Comparison of ENCODE assay signal across 8 mouse cellular contexts in the genomic region with DNA sequence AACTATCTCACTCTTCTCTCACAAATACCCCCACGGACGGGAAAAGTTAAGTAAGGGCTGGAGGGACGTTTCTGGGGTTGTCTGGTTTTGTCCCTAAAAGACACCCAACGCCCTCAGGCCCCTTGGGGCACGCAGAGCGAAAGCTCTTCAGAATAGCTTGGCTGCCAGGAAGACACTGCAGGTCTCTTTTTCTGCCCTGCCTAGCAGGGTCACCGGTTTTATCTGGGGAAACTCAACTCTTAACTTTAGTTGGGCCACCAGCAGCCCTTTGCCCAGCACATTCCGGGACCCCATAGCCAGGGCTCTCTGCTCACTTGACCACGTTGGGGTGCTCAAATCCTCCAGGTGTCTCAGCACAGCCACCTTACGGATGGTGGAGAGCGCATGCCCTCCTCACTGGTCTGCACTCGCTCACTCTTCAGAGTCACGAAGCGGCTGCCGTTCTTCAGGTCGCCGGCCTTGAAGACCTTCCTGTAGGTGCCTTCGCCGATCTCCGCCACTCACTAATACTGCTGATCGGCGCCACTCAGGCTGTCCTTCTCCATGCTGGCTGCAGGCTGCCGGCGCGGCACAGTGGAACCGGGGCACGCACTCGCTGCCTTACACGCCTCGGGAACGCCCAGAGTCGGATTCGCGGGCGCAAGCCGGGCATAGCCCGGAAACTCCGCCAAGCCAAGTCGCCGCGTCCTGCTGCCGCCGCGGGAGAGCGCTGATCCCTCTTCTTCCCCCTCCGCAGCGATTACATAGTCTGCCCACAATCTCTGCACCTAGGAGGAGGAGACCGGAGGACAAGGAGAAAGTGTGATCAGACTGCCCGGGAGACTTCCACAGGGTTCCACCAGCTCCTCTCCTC.
DNase-seq lines count a peak whose midpoint lies in the region; ATAC-seq lines count a peak whose summit lies in the region.

No protein-coding gene starts in this region.

- H3K4me2 ChIP-seq in limb, embryonic 11.5 days (ENCODE audit: low read depth, severe bottlenecking) = peak overlapping the region; percentile 87
- peak overlapping the region; percentile 92 for H3K4me2 ChIP-seq in midbrain, embryonic 13.5 days (replicated peaks)

- no peaks in the 10 kb centered on the region for H3K36me3 ChIP-seq in erythroblast, embryonic 14.5 days (ENCODE audit: control insufficient read depth)
- no peaks in the 10 kb centered on the region for H3K36me3 ChIP-seq in embryonic facial prominence, embryonic 10.5 days (replicated peaks)
- no peaks in the 10 kb centered on the region for H3K36me3 ChIP-seq in hindbrain, embryonic 10.5 days
- no peaks in the 10 kb centered on the region for H3K36me3 ChIP-seq in limb, embryonic 11.5 days (ENCODE audit: control insufficient read depth, insufficient read depth, low read length)
- H3K36me3 ChIP-seq in midbrain, embryonic 13.5 days = no peaks in the 10 kb centered on the region

- peaks cover 3% of the 10 kb centered on the region; the same call in 1 of the 2 replicates for H3K9me3 ChIP-seq in erythroblast, embryonic 14.5 days (ENCODE audit: control insufficient read depth, low read length)
- peaks cover 4% of the 10 kb centered on the region; the same call in 1 of the 2 replicates for H3K9me3 ChIP-seq in embryonic facial prominence, embryonic 10.5 days
- peaks cover 8% of the 10 kb centered on the region for H3K9me3 ChIP-seq in hindbrain, embryonic 10.5 days
- H3K9me3 ChIP-seq in limb, embryonic 11.5 days (ENCODE audit: control insufficient read depth, low read length) = 0 out of 2 replicates have a peak, but pooled peaks cover 3% of the 10 kb centered on the region
- no peaks in the 10 kb centered on the region for H3K9me3 ChIP-seq in midbrain, embryonic 13.5 days

- 6% methylated on average over 49 of the region's 49 CpGs for WGBS in embryonic facial prominence, embryonic 10.5 days
- 8% methylated on average over 49 of the region's 49 CpGs for WGBS in hindbrain, embryonic 10.5 days
- 8% methylated on average over 44 of the region's 49 CpGs for WGBS in limb, embryonic 11.5 days
- WGBS in midbrain, embryonic 13.5 days = 7% methylated on average over 49 of the region's 49 CpGs

- H3K4me3 ChIP-seq in erythroblast, embryonic 14.5 days (replicated peaks) = peak overlapping the region; percentile 6
- peak overlapping the region; percentile 72 for H3K4me3 ChIP-seq in embryonic facial prominence, embryonic 10.5 days
- H3K4me3 ChIP-seq in hindbrain, embryonic 10.5 days = peak overlapping the region; percentile 64
- H3K4me3 ChIP-seq in limb, embryonic 11.5 days (ENCODE audit: low read depth, low read length) = peak overlapping the region; percentile 43
- peak overlapping the region; percentile 49 for H3K4me3 ChIP-seq in midbrain, embryonic 13.5 days (replicated peaks)

- peak overlapping the region; percentile 43; the same call in 1 of the 2 replicates for H3K9ac ChIP-seq in limb, embryonic 11.5 days (ENCODE audit: low read length)
- H3K9ac ChIP-seq in midbrain, embryonic 13.5 days (replicated peaks) = peak overlapping the region; percentile 68

- no peaks in the 10 kb centered on the region for H3K4me1 ChIP-seq in erythroblast, embryonic 14.5 days (ENCODE audit: control insufficient read depth)
- H3K4me1 ChIP-seq in embryonic facial prominence, embryonic 10.5 days = peaks cover 26% of the 10 kb centered on the region
- peaks cover 27% of the 10 kb centered on the region for H3K4me1 ChIP-seq in hindbrain, embryonic 10.5 days (replicated peaks)
- H3K4me1 ChIP-seq in limb, embryonic 11.5 days (ENCODE audit: control insufficient read depth, insufficient read depth, low read length) = peaks cover 5% of the 10 kb centered on the region; the same call in 1 of the 2 replicates
- peaks cover 26% of the 10 kb centered on the region for H3K4me1 ChIP-seq in midbrain, embryonic 13.5 days (replicated peaks)

- peaks cover 42% of the 10 kb centered on the region for H3K27me3 ChIP-seq in erythroblast, embryonic 14.5 days (ENCODE audit: control insufficient read depth)
- H3K27me3 ChIP-seq in embryonic facial prominence, embryonic 10.5 days (replicated peaks; ENCODE audit: low read depth, poor library complexity, severe bottlenecking) = peaks cover 52% of the 10 kb centered on the region
- H3K27me3 ChIP-seq in hindbrain, embryonic 10.5 days (ENCODE audit: insufficient read depth, poor library complexity, severe bottlenecking) = peaks cover 47% of the 10 kb centered on the region
- peaks cover 16% of the 10 kb centered on the region for H3K27me3 ChIP-seq in limb, embryonic 11.5 days (ENCODE audit: control insufficient read depth, insufficient read depth, low read length)
- H3K27me3 ChIP-seq in midbrain, embryonic 13.5 days = peaks cover 46% of the 10 kb centered on the region

- peak; percentile 56 for DNase-seq in R1 (ENCODE audit: low read depth, low spot score)
- peak; percentile 69 for DNase-seq in embryonic facial prominence, embryonic 10.5 days (ENCODE audit: low spot score)
- peak; percentile 68 for DNase-seq in hindbrain, embryonic 10.5 days (ENCODE audit: low spot score)
- DNase-seq in limb, embryonic 11.5 days (ENCODE audit: low spot score) = peak; percentile 69
- peak; percentile 7 to 23 for DNase-seq in thymus, postnatal 10 days (ENCODE audit: low spot score in 2 of 2)

- peak overlapping the region; percentile 24; the same call in 1 of the 2 replicates for H3K27ac ChIP-seq in embryonic facial prominence, embryonic 10.5 days (replicated peaks)
- no peak overlapping the region for H3K27ac ChIP-seq in hindbrain, embryonic 10.5 days
- H3K27ac ChIP-seq in limb, embryonic 11.5 days (replicated peaks; ENCODE audit: low read depth, low read length) = no peak overlapping the region
- no peak overlapping the region for H3K27ac ChIP-seq in midbrain, embryonic 13.5 days

- no peak for ATAC-seq in erythroblast, adult 5-6 weeks (replicated peaks; ENCODE audit: low FRiP score, poor library complexity, severe bottlenecking)
- ATAC-seq in limb, embryonic 11.5 days (ENCODE audit: insufficient number of reproducible peaks, low FRiP score, low TSS enrichment, low read depth) = peak; percentile 53; the same call in 1 of the 2 replicates
- peak; percentile 68 for ATAC-seq in midbrain, embryonic 13.5 days

Comparison
In these comparisons a context has a peak if more than half of its experiments do, and no peak if none do; other contexts are left out.
1. H3K4me3 ChIP-seq: peak in every context shown above with its lines; median percentile 72 in embryonic facial prominence, embryonic 10.5 days; 64 in hindbrain, embryonic 10.5 days; 49 in midbrain, embryonic 13.5 days; 43 in limb, embryonic 11.5 days; 6 in erythroblast, embryonic 14.5 days.
2. DNase-seq: peak in every context shown above with its lines; median percentile 69 in embryonic facial prominence, embryonic 10.5 days; 69 in limb, embryonic 11.5 days; 68 in hindbrain, embryonic 10.5 days; 56 in R1; 15 in thymus, postnatal 10 days.